Mouse (Mus musculus) embryo, embryonic 9.5 days (tissue): ENCODE data around the gene Kdm2a.

Experiments used
- DNase-seq: peaks from one replicate; pipeline ENCODE4 v3.0.0-alpha.2; 2017; ENCODE audit errors: extremely low spot score

The Kdm2a gene

GRCm38 (mm10) chr19:4397798-4398629, at the start of gene Kdm2a:
TSS of gene Kdm2a (minus strand) at chr19:4398285.
- DNase-seq = peak; percentile 68

- DNase-seq = no peak
Measured at GRCm38 (mm10) chr19:4447445-4447844, 49.4 kb upstream of the Kdm2a start.

GRCm38 (mm10) chr19:4446661-4447420, 48.8 kb upstream of the Kdm2a start:
- no peak for DNase-seq

- peak; percentile 71 for DNase-seq
Measured at GRCm38 (mm10) chr19:4442408-4442807, 44.3 kb upstream of the Kdm2a start.

- DNase-seq = peak; percentile 51
Measured at GRCm38 (mm10) chr19:4441621-4442161, 43.6 kb upstream of the Kdm2a start.

GRCm38 (mm10) chr19:4441090-4441591, 43.1 kb upstream of the Kdm2a start:
- peak; percentile 60 for DNase-seq

- DNase-seq = peak; percentile 38
Measured at GRCm38 (mm10) chr19:4440222-4440621, 42.1 kb upstream of the Kdm2a start.

- peak; percentile 71 for DNase-seq
Measured at GRCm38 (mm10) chr19:4439161-4439801, 41.2 kb upstream of the Kdm2a start, which contains the start of gene Rhod. TSS of gene Rhod (minus strand) at chr19:4439432.

GRCm38 (mm10) chr19:4438791-4439160, 40.7 kb upstream of the Kdm2a start:
- no peak for DNase-seq

GRCm38 (mm10) chr19:4437886-4438285, 39.8 kb upstream of the Kdm2a start:
- no peak for DNase-seq

- no peak for DNase-seq
Measured at GRCm38 (mm10) chr19:4436254-4436653, 38.2 kb upstream of the Kdm2a start.

- no peak for DNase-seq
Measured at GRCm38 (mm10) chr19:4434999-4435398, 36.9 kb upstream of the Kdm2a start.

- DNase-seq = no peak
Measured at GRCm38 (mm10) chr19:4433756-4434155, 35.7 kb upstream of the Kdm2a start.

GRCm38 (mm10) chr19:4430091-4430620, 32.1 kb upstream of the Kdm2a start:
- no peak for DNase-seq

GRCm38 (mm10) chr19:4425610-4426366, 27.7 kb upstream of the Kdm2a start:
- peak; percentile 35 for DNase-seq

GRCm38 (mm10) chr19:4423021-4423420, 24.9 kb upstream of the Kdm2a start:
- no peak for DNase-seq

- no peak for DNase-seq
Measured at GRCm38 (mm10) chr19:4422581-4422980, 24.5 kb upstream of the Kdm2a start.

GRCm38 (mm10) chr19:4420153-4420910, 22.2 kb upstream of the Kdm2a start:
- no peak for DNase-seq

- DNase-seq = no peak
Measured at GRCm38 (mm10) chr19:4419711-4420110, 21.6 kb upstream of the Kdm2a start.

GRCm38 (mm10) chr19:4417713-4418112, 19.6 kb upstream of the Kdm2a start:
- DNase-seq = no peak
